Mouse (Mus musculus) G1E (cell line): Measurements from ENCODE around the gene Inpp5a.

ENCODE experiments used
- CTCF ChIP-seq: IDR thresholded peaks from 2 replicates; pipeline ENCODE4 v1.5.1; 2012; ENCODE audit warnings: low read depth, low read length, inconsistent platforms, mixed read lengths
- GATA1 ChIP-seq: IDR thresholded peaks from 2 replicates; pipeline ENCODE4 v1.6.1; 2012; ENCODE audit warnings: borderline replicate concordance, low read length, inconsistent platforms, mixed read lengths
- GATA2 ChIP-seq: IDR thresholded peaks from 2 replicates; pipeline ENCODE4 v1.6.1; 2012; ENCODE audit warnings: low read depth, low read length, inconsistent platforms, borderline replicate concordance
- POLR2AphosphoS5 ChIP-seq: IDR thresholded peaks from 2 replicates; pipeline ENCODE4 v1.6.1; 2012; ENCODE audit warnings: low read depth, low read length, inconsistent platforms; ENCODE audit not compliant: insufficient replicate concordance
- TAL1 ChIP-seq: conservative IDR thresholded peaks from 2 replicates; pipeline ENCODE4 v1.6.1; 2012; ENCODE audit warnings: low read depth, low read length, inconsistent platforms, mixed read lengths

DNA sequence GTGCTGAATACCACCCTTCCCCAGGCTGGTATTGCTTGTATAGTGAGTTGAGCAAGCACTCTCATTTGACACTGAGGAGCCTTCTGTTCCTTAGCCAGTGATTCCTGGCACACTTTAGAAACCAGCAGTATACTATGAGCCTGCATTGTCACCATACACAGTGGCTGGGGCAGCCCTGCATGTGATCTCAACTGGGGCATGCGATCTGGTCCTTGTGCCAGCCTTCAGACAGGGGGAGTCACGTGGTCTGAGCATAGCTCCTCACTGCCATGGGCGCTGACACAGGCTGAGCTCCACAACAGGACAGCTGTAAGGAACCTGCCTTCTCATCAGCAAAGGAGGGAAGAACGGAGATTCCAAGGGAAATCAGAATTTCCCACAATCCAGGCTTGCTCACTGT lies 80.5 kb downstream of the Inpp5a start:
- TF ChIP-seq CTCF, result no peak
- no peak for TF ChIP-seq TAL1
- TF ChIP-seq GATA1, result no peak
- no peak for TF ChIP-seq POLR2AphosphoS5
- TF ChIP-seq GATA2, result no peak
